Mouse (Mus musculus): ENCODE data around the gene Olfr996.
"Not testable (repeated sequence)": the region's sequence is repeated elsewhere in the genome, so short reads cannot be mapped to it uniquely, and the experiment has no call there.

Gene Olfr996

DNA sequence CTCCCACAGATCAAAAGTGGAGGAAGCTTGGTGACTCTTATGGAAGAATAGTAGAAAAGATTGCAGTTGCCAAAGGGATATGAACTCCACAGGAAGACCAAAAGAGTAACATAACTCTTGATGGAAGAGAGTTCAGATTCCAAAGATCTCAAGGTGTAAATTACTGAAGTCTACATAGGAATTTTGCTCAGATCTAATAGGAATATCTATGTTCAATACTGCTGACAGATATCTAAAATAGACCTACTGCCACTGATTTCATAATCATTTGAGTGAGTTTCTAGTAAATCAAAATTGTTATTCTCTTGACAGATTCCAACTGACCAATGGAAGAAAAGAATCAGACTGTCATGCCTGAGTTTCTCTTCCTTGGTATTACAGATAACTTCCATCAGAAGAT, at the start of gene Olfr996:
Gene Olfr996, plus strand, starts transcription at position 301 of the 400 bp plus-strand sequence.
- DNase-seq (ENCODE audit: low spot score in 2 of 2) = no peak

DNA sequence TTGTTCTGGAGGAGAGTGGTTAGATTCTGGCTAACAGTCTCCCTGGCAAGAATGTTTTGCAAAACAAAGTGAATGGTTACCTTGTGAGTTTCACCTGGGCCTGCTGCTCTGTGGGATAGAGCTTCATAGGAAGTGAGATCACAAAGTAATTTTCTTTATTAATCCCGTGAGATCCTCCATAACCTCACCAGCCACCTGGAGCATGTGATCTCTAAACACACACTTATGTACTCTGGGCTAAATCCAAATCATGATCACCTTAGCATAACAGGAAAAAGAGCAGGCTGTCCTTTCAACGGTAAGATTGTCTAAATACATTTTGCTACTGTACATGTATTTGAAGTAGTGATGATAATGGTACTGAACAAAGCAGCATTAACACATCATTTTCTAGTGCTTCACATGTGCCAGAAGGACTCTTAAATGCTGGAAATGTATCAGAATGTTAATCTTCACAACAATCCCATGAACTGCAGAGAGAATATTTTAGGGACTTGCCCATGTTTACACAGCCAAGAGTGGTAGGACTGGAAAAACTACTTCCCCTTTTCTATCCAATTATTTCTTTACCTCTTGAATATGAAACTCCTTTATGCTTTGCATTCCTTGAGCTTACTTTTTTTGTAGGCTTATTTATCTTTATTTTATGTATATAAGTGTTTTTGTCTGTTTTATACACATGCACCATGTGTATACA, 46.8 kb upstream of the Olfr996 start:
- DNase-seq (ENCODE audit: low spot score in 2 of 2) = no peak

DNA sequence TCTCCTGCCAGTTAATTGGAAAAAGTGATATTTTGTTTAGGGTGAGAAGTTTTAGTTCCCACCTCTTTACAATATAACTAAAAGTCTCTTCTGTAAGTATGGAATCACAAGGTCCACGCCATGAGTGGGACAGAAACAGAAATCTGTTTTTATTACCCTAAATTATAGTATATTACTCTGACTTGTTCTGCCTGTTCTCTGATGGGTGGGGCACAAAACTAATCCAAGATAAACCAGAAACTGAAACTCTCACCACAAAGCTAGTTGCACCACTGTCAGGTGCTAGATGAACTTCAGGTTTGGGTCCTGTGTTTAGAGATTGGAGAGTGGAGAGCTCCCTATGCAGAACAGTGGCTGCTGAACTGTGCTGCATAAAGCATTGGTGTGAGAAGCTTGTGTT, 45.1 kb upstream of the Olfr996 start:
- no peak for DNase-seq (ENCODE audit: low spot score in 2 of 2)

DNA sequence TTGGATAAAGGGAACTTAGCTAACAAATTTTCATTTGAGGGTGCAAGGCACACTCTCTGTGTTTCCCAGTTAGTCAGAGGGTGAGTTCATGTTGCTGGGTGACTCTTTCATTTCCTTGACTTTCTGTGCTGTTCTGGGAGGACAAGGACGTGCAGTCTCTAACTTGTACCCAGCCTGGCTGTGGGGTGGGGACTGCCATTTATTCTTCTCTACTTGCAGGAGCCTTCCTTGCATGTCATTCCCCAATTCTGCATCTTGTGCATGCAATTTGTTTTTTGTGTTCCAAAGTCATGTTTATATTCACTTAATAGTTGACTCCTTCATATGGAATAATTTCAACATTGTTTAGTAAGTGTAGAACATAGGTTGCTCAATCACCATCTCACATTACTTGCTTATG, 24.2 kb upstream of the Olfr996 start:
- no peak for DNase-seq (ENCODE audit: low spot score in 2 of 2)

DNA sequence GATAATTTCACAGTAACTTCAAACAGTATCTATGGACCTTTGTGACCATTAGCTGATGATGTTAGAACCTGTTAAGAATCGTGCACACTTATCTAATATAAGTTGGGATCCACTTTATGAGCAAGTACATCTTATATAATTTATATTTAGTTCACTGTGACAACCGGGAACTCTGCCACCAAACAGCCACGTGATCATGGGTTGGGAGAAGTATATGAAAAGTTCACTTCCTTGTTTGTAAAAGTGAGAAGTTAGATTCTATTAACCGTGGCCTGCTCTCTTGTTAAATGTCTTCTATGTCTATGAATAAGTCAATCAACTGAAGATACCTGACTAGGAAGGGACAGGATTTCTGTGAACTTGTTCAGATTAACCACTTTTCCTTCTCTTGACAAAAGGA, 18.8 kb upstream of the Olfr996 start:
- no peak for DNase-seq (ENCODE audit: low spot score in 2 of 2)

DNA sequence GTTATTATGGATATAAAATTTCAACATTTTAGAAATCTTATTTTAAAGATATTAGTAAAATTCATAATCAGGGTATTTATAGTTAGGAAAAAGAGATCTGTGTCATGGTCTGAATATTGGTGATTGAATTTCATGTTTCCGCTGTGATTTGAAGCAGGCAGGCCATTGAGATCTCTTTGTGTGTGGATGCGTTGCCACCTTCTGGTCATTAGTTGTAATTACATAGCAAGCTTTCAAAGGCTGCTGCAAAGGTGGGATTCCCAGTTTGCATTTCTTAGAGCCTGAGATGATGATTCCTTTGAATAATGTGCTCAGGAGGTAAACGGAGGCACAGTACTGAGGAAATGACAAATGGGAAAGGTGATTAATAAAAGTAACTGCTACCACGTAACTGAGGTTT, 17.8 kb upstream of the Olfr996 start:
- peak; percentile 6 to 37 for DNase-seq (ENCODE audit: low spot score in 2 of 2)

DNA sequence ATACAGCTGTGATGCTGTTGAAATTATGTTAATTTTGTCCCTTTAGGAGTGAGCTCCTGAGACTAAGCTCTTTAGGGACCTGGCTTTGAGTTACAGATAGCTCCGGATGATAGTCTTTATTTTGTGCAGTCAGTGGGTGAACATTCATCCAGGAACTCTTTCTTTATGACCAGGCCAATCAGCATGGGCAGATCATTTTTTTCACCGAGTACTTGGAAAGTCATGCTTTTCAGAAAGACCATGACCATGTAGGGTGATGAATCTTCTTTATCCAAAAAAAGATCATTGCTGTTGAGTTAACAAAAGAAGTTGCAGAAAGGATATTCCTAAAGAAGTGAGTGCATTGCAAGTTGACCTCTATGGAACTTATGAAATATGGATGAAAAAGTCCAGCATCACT, 9.6 kb downstream of the Olfr996 start, which contains the start of gene Olfr998:
Gene Olfr998, plus strand, starts transcription at position 301 of the 400 bp plus-strand sequence.
- not testable (repeated sequence) for DNase-seq (ENCODE audit: low spot score in 2 of 2)

DNA sequence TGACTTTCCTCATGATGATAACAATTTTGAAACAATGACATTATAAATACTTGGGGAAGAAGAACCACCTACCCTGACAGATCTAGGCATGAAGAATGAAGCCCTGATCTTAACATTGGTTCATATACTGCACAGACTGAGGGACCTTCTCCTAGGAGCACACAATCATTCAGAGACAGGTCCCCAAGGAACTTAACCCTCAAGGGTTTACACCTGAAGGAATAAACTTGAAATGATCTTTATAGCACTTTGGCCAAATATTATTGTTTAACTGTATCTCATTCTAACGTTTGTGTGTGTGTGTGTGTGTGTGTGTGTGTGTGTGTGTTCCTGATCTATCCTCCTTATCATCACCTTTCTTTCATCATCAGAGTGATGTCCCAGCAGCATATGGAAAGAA, 32.8 kb downstream of the Olfr996 start, which contains the start of gene Olfr1000:
Gene Olfr1000, minus strand, starts transcription at position 101 of the 400 bp plus-strand sequence.
- no peak for DNase-seq (ENCODE audit: low spot score in 2 of 2)

Data from frontal cortex, postnatal 10 days (tissue).